Mouse (Mus musculus): ENCODE data around the gene Gal3st2.
"Not testable (repeated sequence)": the region's sequence is repeated elsewhere in the genome, so short reads cannot be mapped to it uniquely, and the experiment has no call there.

Gal3st2 gene

GRCm38 (mm10) chr1:93871594-93872105 is 10.5 kb downstream of the Gal3st2 start:
- DNase-seq (ENCODE audit: low read depth, low spot score), result not testable (repeated sequence)

- not testable (repeated sequence) for DNase-seq (ENCODE audit: low read depth, low spot score)
These were observed 13.3 kb downstream of the Gal3st2 start for GRCm38 (mm10) chr1:93874405-93874804.

- DNase-seq (ENCODE audit: low read depth, low spot score), result not testable (repeated sequence)
These were observed 20.7 kb downstream of the Gal3st2 start for GRCm38 (mm10) chr1:93881778-93882177.

GRCm38 (mm10) chr1:93890936-93891335 is 29.8 kb downstream of the Gal3st2 start:
- DNase-seq (ENCODE audit: low read depth, low spot score), result not testable (repeated sequence)

GRCm38 (mm10) chr1:93897395-93897794 is 36.3 kb downstream of the Gal3st2 start:
- DNase-seq (ENCODE audit: low read depth, low spot score), result not testable (repeated sequence)

- DNase-seq (ENCODE audit: low read depth, low spot score), result not testable (repeated sequence)
These were observed 40.2 kb downstream of the Gal3st2 start for GRCm38 (mm10) chr1:93901291-93901690.

- not testable (repeated sequence) for DNase-seq (ENCODE audit: low read depth, low spot score)
These were observed 45.6 kb downstream of the Gal3st2 start for GRCm38 (mm10) chr1:93906690-93907089.

- DNase-seq (ENCODE audit: low read depth, low spot score), result not testable (repeated sequence)
These were observed 48.0 kb downstream of the Gal3st2 start for GRCm38 (mm10) chr1:93908977-93909586.

- DNase-seq (ENCODE audit: low read depth, low spot score), result not testable (repeated sequence)
These were observed 50.8 kb downstream of the Gal3st2 start for GRCm38 (mm10) chr1:93911877-93912276.

- DNase-seq (ENCODE audit: low read depth, low spot score), result not testable (repeated sequence)
These were observed 56.1 kb downstream of the Gal3st2 start for GRCm38 (mm10) chr1:93917160-93917559.

- DNase-seq (ENCODE audit: low read depth, low spot score), result not testable (repeated sequence)
These were observed 56.9 kb downstream of the Gal3st2 start, which contains the start of gene Gal3st2b for GRCm38 (mm10) chr1:93918011-93918410. Gal3st2b (plus strand) TSS chr1:93918311.

GRCm38 (mm10) chr1:93918775-93919174 is 57.7 kb downstream of the Gal3st2 start:
- not testable (repeated sequence) for DNase-seq (ENCODE audit: low read depth, low spot score)

- DNase-seq (ENCODE audit: low read depth, low spot score), result not testable (repeated sequence)
These were observed 58.2 kb downstream of the Gal3st2 start for GRCm38 (mm10) chr1:93919321-93919720.

GRCm38 (mm10) chr1:93922609-93923008 is 61.5 kb downstream of the Gal3st2 start:
- DNase-seq (ENCODE audit: low read depth, low spot score), result not testable (repeated sequence)

GRCm38 (mm10) chr1:93923098-93923497 is 62.0 kb downstream of the Gal3st2 start:
- DNase-seq (ENCODE audit: low read depth, low spot score), result not testable (repeated sequence)

Data from skeletal muscle tissue, adult 2 months (tissue).